Mouse (Mus musculus): Measurements from ENCODE around the gene Znhit3. TPM values are rescaled to one million over a fixed set of nuclear protein-coding genes. Genes with fewer than 3 reads are reported as not detected.

Gene Znhit3
- polyA plus RNA-seq, 1 experiment from 2014 or later, result 62.4 TPM

DNA sequence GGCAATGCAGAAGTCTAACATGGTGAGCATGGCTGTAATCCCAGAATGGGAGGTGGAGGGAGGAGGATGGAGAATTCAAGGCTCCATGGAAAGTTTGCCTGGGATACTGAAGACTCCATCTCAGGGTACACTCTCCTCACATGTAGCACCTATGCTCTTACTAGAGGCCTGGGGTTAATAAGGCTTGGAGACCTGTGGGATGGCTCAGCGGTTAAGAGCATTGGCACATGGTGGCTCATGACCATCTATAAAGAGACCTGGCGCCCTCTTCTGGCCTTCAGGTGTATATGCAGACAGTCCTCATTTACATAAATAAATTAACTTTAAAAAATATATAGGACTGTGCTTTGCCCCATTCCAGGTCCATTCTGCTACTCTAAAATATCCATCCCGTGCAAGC lies 3.1 kb upstream of the Znhit3 start:
- WGBS (ENCODE audit: insufficient replicate concordance), result 30% methylated on average over 3 of the region's 3 CpGs
- Histone ChIP-seq H3K9ac (no peak overlapping the region), H3K4me2 (no peak overlapping the region)

DNA sequence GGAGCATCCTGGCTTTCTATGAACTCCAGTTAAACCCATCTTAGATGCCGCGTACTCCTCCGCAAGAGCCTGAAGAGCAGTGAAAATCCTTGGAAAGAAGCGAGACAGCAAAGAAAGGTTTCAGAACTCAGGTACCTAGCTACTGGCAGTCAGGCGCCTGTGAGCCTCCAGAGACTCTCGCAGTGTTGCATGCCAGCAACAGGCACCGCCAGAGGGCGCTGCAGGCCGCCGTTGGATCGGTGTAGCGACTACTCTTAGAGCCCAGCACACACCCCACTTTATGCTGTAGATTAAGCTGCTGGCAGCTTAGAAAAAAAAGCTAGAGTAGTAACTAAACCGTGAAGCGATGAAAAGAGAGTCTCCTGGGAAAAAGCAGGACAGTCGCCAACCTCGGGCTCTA lies 2.3 kb upstream of the Znhit3 start:
- Histone ChIP-seq H3K36me3 (peaks cover 14% of the 10 kb centered on the region), H3K4me3 (no peak overlapping the region), H3K27ac (peak overlapping the region; percentile 23; the same call in 1 of the 2 replicates), H3K4me1 (peaks cover 37% of the 10 kb centered on the region), H3K9ac (0 out of 2 replicates have a peak overlapping the region, but pooled peaks have one; percentile 20), H3K27me3 (replicated peaks) (0 out of 2 replicates have a peak, but pooled peaks cover 5% of the 10 kb centered on the region), H3K4me2 (peak overlapping the region; percentile 55), H3K9me3 (replicated peaks) (no peaks in the 10 kb centered on the region)
- 3% methylated on average over 16 of the region's 16 CpGs for WGBS (ENCODE audit: insufficient replicate concordance)
- ATAC-seq, result peak; percentile 81

More for the DNA sequence above, 3.1 kb upstream of the Znhit3 start:
- no peak for ATAC-seq
- Histone ChIP-seq H3K27me3 (replicated peaks) (0 out of 2 replicates have a peak, but pooled peaks cover 7% of the 10 kb centered on the region), H3K9me3 (replicated peaks) (no peaks in the 10 kb centered on the region), H3K4me3 (no peak overlapping the region), H3K27ac (no peak overlapping the region), H3K36me3 (peaks cover 6% of the 10 kb centered on the region), H3K4me1 (peaks cover 33% of the 10 kb centered on the region)

DNA sequence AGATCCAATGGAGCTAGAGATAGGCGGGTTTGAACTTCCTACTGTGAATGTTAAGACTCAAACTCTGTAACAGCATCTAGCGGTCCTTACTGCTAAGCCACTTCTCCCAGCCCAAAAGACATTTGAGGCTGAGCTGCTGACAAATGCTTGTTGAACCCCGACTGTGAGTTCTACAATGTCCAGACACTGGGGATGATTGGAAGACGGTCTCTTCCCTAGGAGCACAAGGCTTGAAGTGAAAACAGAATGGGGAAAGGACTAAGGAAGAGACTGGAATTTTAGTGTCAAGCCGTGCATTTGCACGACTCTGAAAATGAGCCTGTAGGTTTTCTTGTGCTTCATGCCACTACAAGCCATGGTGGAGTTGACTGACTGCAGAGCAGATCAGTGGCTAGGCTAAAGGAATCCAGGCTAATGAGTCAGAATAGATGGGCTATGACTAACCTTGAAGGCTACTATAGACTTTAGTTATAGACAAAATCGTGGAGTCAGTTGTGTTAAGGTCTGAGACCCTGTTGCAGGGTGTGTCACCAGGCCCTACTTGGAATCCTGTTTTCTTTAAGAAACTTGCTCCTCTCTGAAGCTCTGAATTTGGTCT lies 636 bp upstream of the Znhit3 start:
- Histone ChIP-seq H3K27me3 (replicated peaks) (no peaks in the 10 kb centered on the region), H3K27ac (no peak overlapping the region), H3K4me1 (peaks cover 37% of the 10 kb centered on the region), H3K9me3 (replicated peaks) (no peaks in the 10 kb centered on the region), H3K36me3 (peaks cover 30% of the 10 kb centered on the region), H3K9ac (peak overlapping the region; percentile 90; the same call in 1 of the 2 replicates), H3K4me3 (peak overlapping the region; percentile 93), H3K4me2 (peak overlapping the region; percentile 74)
- no peak for ATAC-seq
- WGBS (ENCODE audit: insufficient replicate concordance), result 56% methylated on average over 7 of the region's 7 CpGs

- WGBS (ENCODE audit: insufficient replicate concordance), result 72% methylated on average over 5 of the region's 5 CpGs
- H3K9me3 ChIP-seq (replicated peaks), result no peaks in the 10 kb centered on the region
Measured at GRCm38 (mm10) chr11:84914673-84915072, 1.5 kb downstream of the Znhit3 start.

GRCm38 (mm10) chr11:84910411-84910810 lies 5.8 kb downstream of the Znhit3 start:
- H3K27me3 ChIP-seq (replicated peaks), result no peaks in the 10 kb centered on the region
- 93% methylated on average over 4 of the region's 4 CpGs for WGBS (ENCODE audit: insufficient replicate concordance)

More at GRCm38 (mm10) chr11:84914673-84915072, 1.5 kb downstream of the Znhit3 start:
- 0 out of 2 replicates have a peak overlapping the region, but pooled peaks have one; percentile 25 for H3K9ac ChIP-seq
- H3K27me3 ChIP-seq (replicated peaks), result no peaks in the 10 kb centered on the region
- peaks cover 37% of the 10 kb centered on the region for H3K4me1 ChIP-seq
- no peak overlapping the region for H3K27ac ChIP-seq
- peak overlapping the region; percentile 93 for H3K4me3 ChIP-seq
- peak overlapping the region; percentile 74 for H3K4me2 ChIP-seq
- peaks cover 50% of the 10 kb centered on the region for H3K36me3 ChIP-seq
- ATAC-seq, result no peak

DNA sequence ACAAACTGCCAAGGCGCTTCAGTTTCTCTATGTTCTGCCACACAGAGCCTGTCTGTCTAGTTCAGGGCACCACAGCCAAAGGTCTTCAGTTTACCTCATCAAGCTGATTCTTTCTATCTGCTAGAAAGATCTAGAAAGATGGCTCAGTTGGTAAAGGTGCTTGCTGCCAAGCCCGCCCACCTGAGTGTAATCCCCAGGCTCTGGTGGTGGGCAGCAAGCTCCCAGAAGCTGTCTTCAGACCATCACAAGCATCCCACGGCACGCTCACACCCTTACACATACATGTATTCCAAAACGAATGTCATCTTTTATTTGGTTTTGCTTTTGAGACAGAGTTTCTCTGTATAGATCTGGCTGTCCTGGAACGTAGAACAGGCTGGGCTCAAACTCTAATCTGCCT lies 7.7 kb downstream of the Znhit3 start:
- H3K4me1 ChIP-seq, result no peaks in the 10 kb centered on the region
- H3K4me2 ChIP-seq, result no peak overlapping the region
- no peak for ATAC-seq
- no peaks in the 10 kb centered on the region for H3K9me3 ChIP-seq (replicated peaks)
- peaks cover 98% of the 10 kb centered on the region for H3K36me3 ChIP-seq
- H3K27me3 ChIP-seq (replicated peaks), result no peaks in the 10 kb centered on the region
- no peak overlapping the region for H3K27ac ChIP-seq
- H3K4me3 ChIP-seq, result no peak overlapping the region
- H3K9ac ChIP-seq, result no peak overlapping the region
- WGBS (ENCODE audit: insufficient replicate concordance), result 87% methylated on average over 6 of the region's 6 CpGs

More at GRCm38 (mm10) chr11:84910411-84910810, 5.8 kb downstream of the Znhit3 start:
- H3K9me3 ChIP-seq (replicated peaks), result no peaks in the 10 kb centered on the region
- H3K36me3 ChIP-seq, result peaks cover 92% of the 10 kb centered on the region
- peaks cover 15% of the 10 kb centered on the region for H3K4me1 ChIP-seq
- H3K4me3 ChIP-seq, result no peak overlapping the region
- no peak overlapping the region for H3K27ac ChIP-seq
- H3K9ac ChIP-seq, result no peak overlapping the region
- no peak for ATAC-seq
- H3K4me2 ChIP-seq, result no peak overlapping the region

GRCm38 (mm10) chr11:84907081-84907480 lies 9.1 kb downstream of the Znhit3 start:
- no peaks in the 10 kb centered on the region for H3K27me3 ChIP-seq (replicated peaks)
- no peaks in the 10 kb centered on the region for H3K4me1 ChIP-seq
- no peak overlapping the region for H3K4me3 ChIP-seq
- ATAC-seq, result no peak
- no peak overlapping the region for H3K9ac ChIP-seq
- peaks cover 99% of the 10 kb centered on the region for H3K36me3 ChIP-seq
- H3K9me3 ChIP-seq (replicated peaks), result no peaks in the 10 kb centered on the region
- H3K4me2 ChIP-seq, result no peak overlapping the region
- H3K27ac ChIP-seq, result no peak overlapping the region
- 74% methylated on average over 3 of the region's 3 CpGs for WGBS (ENCODE audit: insufficient replicate concordance)

DNA sequence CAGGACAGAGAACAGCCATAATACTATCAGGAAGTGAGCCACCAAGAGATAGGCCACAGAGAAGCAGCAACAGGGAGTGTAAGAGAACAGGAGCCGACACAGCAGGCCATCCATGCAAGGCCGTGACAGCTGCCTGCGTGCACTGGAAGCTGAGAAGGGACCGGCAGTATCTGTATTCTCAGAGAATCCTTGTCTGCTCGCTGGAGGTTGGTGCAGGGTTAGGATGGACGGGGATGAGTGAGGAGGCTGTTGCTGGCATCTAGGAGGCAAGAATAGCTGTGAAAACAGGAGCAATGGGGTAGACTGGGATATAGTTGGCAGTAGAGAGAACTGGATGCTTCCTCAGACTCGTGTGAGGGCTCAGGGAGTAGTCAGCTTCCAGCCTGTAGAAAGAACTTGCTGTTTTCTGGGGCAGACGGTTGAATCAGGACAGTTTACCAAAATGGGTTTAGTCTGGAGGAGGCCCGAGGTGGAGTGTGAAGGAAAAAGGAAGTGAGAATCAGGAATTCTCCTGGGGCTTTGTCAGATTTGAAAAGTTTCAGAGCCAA lies 11.5 kb downstream of the Znhit3 start:
- ATAC-seq, result no peak
- Histone ChIP-seq H3K27ac (no peak overlapping the region), H3K4me3 (no peak overlapping the region), H3K9ac (no peak overlapping the region), H3K27me3 (replicated peaks) (no peaks in the 10 kb centered on the region), H3K4me2 (no peak overlapping the region), H3K4me1 (no peaks in the 10 kb centered on the region), H3K36me3 (peaks cover 99% of the 10 kb centered on the region), H3K9me3 (replicated peaks) (no peaks in the 10 kb centered on the region)
- WGBS (ENCODE audit: insufficient replicate concordance), result 73% methylated on average over 9 of the region's 9 CpGs

- Histone ChIP-seq H3K36me3 (peaks cover 89% of the 10 kb centered on the region), H3K4me2 (no peak overlapping the region), H3K9ac (no peak overlapping the region), H3K9me3 (replicated peaks) (no peaks in the 10 kb centered on the region), H3K27ac (no peak overlapping the region), H3K27me3 (replicated peaks) (no peaks in the 10 kb centered on the region), H3K4me1 (no peaks in the 10 kb centered on the region), H3K4me3 (no peak overlapping the region)
- 84% methylated on average over 15 of the region's 15 CpGs for WGBS (ENCODE audit: insufficient replicate concordance)
- no peak for ATAC-seq
Measured at GRCm38 (mm10) chr11:84893113-84893512, 23.1 kb downstream of the Znhit3 start.

GRCm38 (mm10) chr11:84891705-84892104 lies 24.5 kb downstream of the Znhit3 start:
- Histone ChIP-seq H3K4me1 (no peaks in the 10 kb centered on the region), H3K9ac (no peak overlapping the region), H3K4me3 (no peak overlapping the region), H3K4me2 (no peak overlapping the region), H3K27ac (no peak overlapping the region), H3K9me3 (replicated peaks) (no peaks in the 10 kb centered on the region), H3K27me3 (replicated peaks) (no peaks in the 10 kb centered on the region), H3K36me3 (peaks cover 89% of the 10 kb centered on the region)
- 85% methylated on average over 7 of the region's 7 CpGs for WGBS (ENCODE audit: insufficient replicate concordance)
- no peak for ATAC-seq

GRCm38 (mm10) chr11:84889492-84889891 lies 26.7 kb downstream of the Znhit3 start:
- no peak for ATAC-seq
- no peak overlapping the region for H3K27ac ChIP-seq
- H3K27me3 ChIP-seq (replicated peaks), result no peaks in the 10 kb centered on the region
- H3K9me3 ChIP-seq (replicated peaks), result no peaks in the 10 kb centered on the region
- no peak overlapping the region for H3K9ac ChIP-seq
- peaks cover 86% of the 10 kb centered on the region for H3K36me3 ChIP-seq
- no peaks in the 10 kb centered on the region for H3K4me1 ChIP-seq
- 74% methylated on average over 2 of the region's 2 CpGs for WGBS (ENCODE audit: insufficient replicate concordance)
- H3K4me2 ChIP-seq, result no peak overlapping the region
- H3K4me3 ChIP-seq, result no peak overlapping the region

DNA sequence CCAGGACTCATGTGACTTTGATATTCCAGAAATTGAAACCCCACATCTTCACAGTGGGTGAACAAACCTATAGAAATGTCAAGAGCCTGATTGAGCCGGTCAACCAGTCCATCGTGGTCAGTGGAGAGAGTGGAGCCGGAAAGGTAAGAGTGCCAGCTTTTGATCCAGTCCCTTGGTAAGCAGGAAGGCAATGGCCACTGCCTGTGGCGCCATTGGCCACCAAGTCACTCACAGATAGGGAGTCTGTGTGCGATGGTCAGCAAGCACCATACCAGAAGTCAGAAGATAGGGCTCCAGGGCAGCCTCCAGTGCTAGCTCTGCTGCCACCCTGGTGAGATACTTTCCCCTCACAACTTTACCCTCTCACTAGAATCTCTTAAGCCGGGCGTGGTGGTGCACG lies 28.1 kb downstream of the Znhit3 start:
- no peak for ATAC-seq
- H3K4me1 ChIP-seq, result no peaks in the 10 kb centered on the region
- H3K4me2 ChIP-seq, result no peak overlapping the region
- H3K9me3 ChIP-seq (replicated peaks), result no peaks in the 10 kb centered on the region
- H3K9ac ChIP-seq, result no peak overlapping the region
- no peak overlapping the region for H3K27ac ChIP-seq
- H3K27me3 ChIP-seq (replicated peaks), result no peaks in the 10 kb centered on the region
- H3K4me3 ChIP-seq, result no peak overlapping the region
- 90% methylated on average over 8 of the region's 8 CpGs for WGBS (ENCODE audit: insufficient replicate concordance)
- peaks cover 89% of the 10 kb centered on the region for H3K36me3 ChIP-seq
